Mouse (Mus musculus) forebrain, embryonic 15.5 days (tissue): ENCODE measurements at regions not wholly inside any gene's neighbourhood (a gene's known extent, or its start where the extent isn't known, plus 50 kb on each side); places are given as distances from the start of the nearest gene placed in this dataset.

ENCODE experiments used
- ATAC-seq: fragments of 200-750 bp; cut with Nextera tagmentation; replicated peaks from 2 replicates; pipeline ENCODE4 v1.8.0; 2017; ENCODE audit warnings: mild to moderate bottlenecking, moderate TSS enrichment, moderate library complexity
- H3K27ac ChIP-seq: fragments of 300-500 bp; sonication (generic); replicated peaks from 2 replicates; pipeline ENCODE4 v1.5.1; 2015; ENCODE audit warnings: mild to moderate bottlenecking, inconsistent platforms
- H3K27me3 ChIP-seq: fragments of 300-500 bp; sonication (generic); 2 replicates; pipeline ENCODE4 v1.6.1; 2015; ENCODE audit warnings: inconsistent platforms
- H3K36me3 ChIP-seq: fragments of 300-500 bp; sonication (generic); 2 replicates; pipeline ENCODE4 v1.6.1; 2015; ENCODE audit warnings: mild to moderate bottlenecking, inconsistent platforms
- H3K4me1 ChIP-seq: fragments of 300-500 bp; sonication (generic); 2 replicates; pipeline ENCODE4 v1.6.1; 2015; ENCODE audit warnings: inconsistent platforms
- H3K4me2 ChIP-seq: fragments of 300-500 bp; sonication (generic); replicated peaks from 2 replicates; pipeline ENCODE4 v1.6.1; 2015; ENCODE audit warnings: mild to moderate bottlenecking, inconsistent platforms
- H3K4me3 ChIP-seq: fragments of 300-500 bp; sonication (generic); 2 replicates; pipeline ENCODE4 v1.5.1; 2015; ENCODE audit warnings: mild to moderate bottlenecking, inconsistent platforms
- H3K9ac ChIP-seq: fragments of 300-500 bp; sonication (generic); replicated peaks from 2 replicates; pipeline ENCODE4 v1.6.1; 2015; ENCODE audit warnings: mild to moderate bottlenecking, inconsistent platforms
- H3K9me3 ChIP-seq: fragments of 300-500 bp; sonication (generic); 2 replicates; pipeline ENCODE4 v1.6.1; 2016; ENCODE audit warnings: inconsistent platforms
- WGBS: fragments of 180-500 bp; shearing (Covaris S2); methylation state at CpG from one replicate; pipeline ENCODE4 v1.1.7; 2015; ENCODE audit warnings: mixed read lengths; 5-methylcytosine and 5-hydroxymethylcytosine counted together

DNA sequence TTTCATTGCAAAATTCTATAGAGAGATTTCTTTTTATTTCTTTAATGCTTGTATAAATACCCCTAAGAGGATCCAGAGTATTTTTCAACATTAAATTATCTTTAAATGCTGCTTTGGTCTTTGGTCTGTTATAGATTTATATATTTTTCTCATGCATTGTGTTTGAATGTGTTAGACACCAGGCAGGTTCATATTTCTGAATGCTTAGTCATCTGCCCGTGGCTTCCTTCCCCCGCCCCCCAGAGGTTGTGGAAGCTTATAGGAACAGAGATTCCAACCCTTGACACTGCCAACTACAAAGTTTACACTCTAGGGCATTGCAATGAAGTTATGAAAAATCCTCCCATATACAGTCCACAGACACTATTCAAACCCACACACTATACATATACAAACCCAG lies 1066.6 kb downstream of the Efnb2 start:
- H3K27ac ChIP-seq, result no peak overlapping the region
- H3K4me3 ChIP-seq, result no peak overlapping the region
- 89% methylated on average over 2 of the region's 2 CpGs for WGBS
- no peak overlapping the region for H3K4me2 ChIP-seq
- H3K36me3 ChIP-seq, result no peaks in the 10 kb centered on the region
- H3K9me3 ChIP-seq, result no peaks in the 10 kb centered on the region
- no peak for ATAC-seq
- no peaks in the 10 kb centered on the region for H3K4me1 ChIP-seq
- H3K27me3 ChIP-seq, result no peaks in the 10 kb centered on the region
- H3K9ac ChIP-seq, result no peak overlapping the region

GRCm38 (mm10) chr8:7575641-7576040 lies 1085.4 kb downstream of the Efnb2 start:
- H3K36me3 ChIP-seq, result no peaks in the 10 kb centered on the region
- no peak overlapping the region for H3K4me3 ChIP-seq
- WGBS, result 5% methylated on average over 3 of the region's 3 CpGs
- peak; percentile 66; the same call in 1 of the 2 replicates for ATAC-seq
- no peaks in the 10 kb centered on the region for H3K9me3 ChIP-seq
- no peaks in the 10 kb centered on the region for H3K27me3 ChIP-seq
- no peak overlapping the region for H3K27ac ChIP-seq
- no peak overlapping the region for H3K4me2 ChIP-seq
- no peaks in the 10 kb centered on the region for H3K4me1 ChIP-seq
- no peak overlapping the region for H3K9ac ChIP-seq

DNA sequence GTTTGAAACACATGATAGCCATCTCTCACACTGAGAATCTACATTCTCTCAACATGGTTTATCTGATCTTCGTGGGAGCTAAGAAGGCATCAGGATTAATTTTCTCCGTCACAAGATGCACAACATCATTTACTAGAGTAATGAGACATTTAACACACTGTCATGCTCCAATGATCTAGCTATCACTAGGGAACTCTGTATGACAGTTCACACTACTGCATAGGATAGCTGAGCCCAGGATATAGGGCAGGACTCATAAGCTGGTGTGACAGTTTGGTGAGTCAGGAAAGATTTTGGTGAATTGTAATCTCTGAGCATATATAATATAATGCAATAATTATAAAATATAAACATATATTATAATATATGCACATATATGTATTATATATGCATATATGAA lies 1100.4 kb downstream of the Efnb2 start:
- no peak overlapping the region for H3K9ac ChIP-seq
- 80% methylated on average over 2 of the region's 2 CpGs for WGBS
- H3K4me3 ChIP-seq, result no peak overlapping the region
- no peaks in the 10 kb centered on the region for H3K4me1 ChIP-seq
- H3K9me3 ChIP-seq, result no peaks in the 10 kb centered on the region
- no peaks in the 10 kb centered on the region for H3K27me3 ChIP-seq
- no peak overlapping the region for H3K4me2 ChIP-seq
- no peak for ATAC-seq
- H3K27ac ChIP-seq, result no peak overlapping the region
- H3K36me3 ChIP-seq, result no peaks in the 10 kb centered on the region

DNA sequence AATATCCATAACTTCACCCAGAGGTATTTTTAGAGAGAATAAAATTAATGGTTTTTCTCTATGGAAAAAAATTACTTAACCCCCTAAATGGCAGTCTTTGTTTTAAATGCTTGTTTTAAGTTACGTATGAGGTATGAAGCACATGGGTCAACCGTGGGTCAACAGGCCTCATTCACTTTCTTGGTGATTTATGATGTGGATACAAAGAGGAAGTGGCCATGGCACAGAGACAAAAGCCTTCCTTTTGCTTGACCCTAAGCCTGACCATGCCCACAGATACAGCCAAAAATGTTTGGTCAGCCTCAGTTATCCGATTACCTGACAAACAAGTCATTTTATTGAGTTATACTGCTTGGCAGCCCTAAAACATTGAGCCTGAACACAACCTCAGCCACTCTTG lies 1106.3 kb downstream of the Efnb2 start:
- ATAC-seq, result no peak
- Histone ChIP-seq H3K27me3 (no peaks in the 10 kb centered on the region), H3K36me3 (no peaks in the 10 kb centered on the region), H3K4me2 (no peak overlapping the region), H3K9me3 (no peaks in the 10 kb centered on the region), H3K9ac (no peak overlapping the region), H3K4me1 (no peaks in the 10 kb centered on the region), H3K4me3 (no peak overlapping the region), H3K27ac (no peak overlapping the region)
- 80% methylated on average over 3 of the region's 3 CpGs for WGBS
